In the genomic region with DNA sequence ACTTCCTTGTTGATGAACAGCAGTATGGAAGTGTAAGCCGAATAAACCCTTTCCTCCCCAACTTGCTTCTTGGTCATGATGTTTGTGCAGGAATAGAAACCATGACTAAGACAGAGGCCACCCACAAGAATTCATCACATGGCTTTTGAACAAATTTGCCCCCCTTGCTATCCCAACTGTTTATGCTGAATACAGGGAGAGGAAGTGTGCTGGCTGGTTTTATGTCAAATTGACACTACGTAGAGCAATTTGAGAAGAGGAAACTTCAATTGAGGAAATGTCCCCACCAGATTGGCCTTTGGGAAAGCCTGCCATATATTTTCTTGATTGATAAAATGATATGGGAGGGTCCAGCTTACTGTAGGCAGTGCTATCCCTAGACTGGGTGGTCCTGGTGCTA, we compare ENCODE assay signal across 28 mouse cellular contexts. TPM values are rescaled to one million over a fixed set of nuclear protein-coding genes. Genes with fewer than 3 reads are reported as not detected.
DNase-seq lines count a peak whose midpoint lies in the region; ATAC-seq and TF ChIP-seq lines count a peak whose summit lies in the region.
"Had no signal": no experiment of that assay in that cellular context is flagged by ENCODE, and none has a peak within 500 bp of the region (broad histone marks: within the 10 kb centered on the region; RNA-seq: fewer than 3 reads in every experiment).

No protein-coding gene starts in this region.

- no peaks in the 10 kb centered on the region for H3K9me3 ChIP-seq in liver, postnatal 0 days (ENCODE audit: low read length)
- no peaks in the 10 kb centered on the region for H3K9me3 ChIP-seq in liver, embryonic 12.5 days (replicated peaks)
- H3K9me3 ChIP-seq: forebrain, embryonic 10.5 days; forebrain, embryonic 13.5 days; heart, embryonic 10.5 days; heart, embryonic 13.5 days; hindbrain, embryonic 15.5 days had no signal

- peaks cover 14% of the 10 kb centered on the region for H3K4me1 ChIP-seq in liver, postnatal 0 days (ENCODE audit: insufficient read depth)
- H3K4me1 ChIP-seq in liver, embryonic 12.5 days, result peaks cover 15% of the 10 kb centered on the region
- H3K4me1 ChIP-seq: forebrain, embryonic 10.5 days; forebrain, embryonic 13.5 days; heart, embryonic 10.5 days; heart, embryonic 13.5 days; hindbrain, embryonic 15.5 days had no signal

- H3K9ac ChIP-seq in liver, postnatal 0 days (replicated peaks), result no peak overlapping the region
- H3K9ac ChIP-seq in liver, embryonic 12.5 days, result no peak overlapping the region
- H3K9ac ChIP-seq: forebrain, embryonic 13.5 days; heart, embryonic 13.5 days; hindbrain, embryonic 15.5 days had no signal

- no peak for TF ChIP-seq EP300 in liver, postnatal 0 days (IDR thresholded peaks at IDR 0.05; ENCODE audit: low read depth)

- no peak for TF ChIP-seq CTCF in liver, postnatal 0 days (IDR thresholded peaks at IDR 0.05; ENCODE audit: low read depth)

- no peak overlapping the region for H3K4me3 ChIP-seq in liver, postnatal 0 days (ENCODE audit: low read depth, low read length)
- no peak overlapping the region for H3K4me3 ChIP-seq in liver, embryonic 12.5 days
- H3K4me3 ChIP-seq: forebrain, embryonic 10.5 days; forebrain, embryonic 13.5 days; heart, embryonic 10.5 days; heart, embryonic 13.5 days; hindbrain, embryonic 15.5 days had no signal

- no peaks in the 10 kb centered on the region for H3K27me3 ChIP-seq in liver, postnatal 0 days (ENCODE audit: insufficient read depth, low read length)
- no peaks in the 10 kb centered on the region for H3K27me3 ChIP-seq in liver, embryonic 12.5 days (replicated peaks)
- H3K27me3 ChIP-seq: forebrain, embryonic 13.5 days; heart, embryonic 13.5 days; hindbrain, embryonic 15.5 days had no signal

- no peak overlapping the region for H3K4me2 ChIP-seq in liver, postnatal 0 days (ENCODE audit: low read depth, low read length)
- H3K4me2 ChIP-seq in liver, embryonic 12.5 days, result no peak overlapping the region
- H3K4me2 ChIP-seq: forebrain, embryonic 13.5 days; heart, embryonic 13.5 days; hindbrain, embryonic 15.5 days had no signal

- 0 out of 2 replicates have a peak overlapping the region, but pooled peaks have one; percentile 12 for H3K27ac ChIP-seq in liver, postnatal 0 days (ENCODE audit: low read depth)
- H3K27ac ChIP-seq in liver, embryonic 12.5 days, result no peak overlapping the region
- H3K27ac ChIP-seq: forebrain, embryonic 10.5 days; forebrain, embryonic 13.5 days; heart, embryonic 10.5 days; heart, embryonic 13.5 days; hindbrain, embryonic 15.5 days had no signal

- DNase-seq in heart, adult 11 months, result peak; percentile 44
- no peak for DNase-seq in heart, adult 8-10 months (ENCODE audit: low spot score)
- no peak for DNase-seq in liver, postnatal 0 days
- DNase-seq in layer of hippocampus, postnatal 25 days (ENCODE audit: extremely low spot score in 1 of 2, low spot score in 1 of 2), result no peak
- DNase-seq: adrenal gland, adult 8-10 months; adrenal gland, postnatal 25 days; cerebellum, adult 18-20 months; cerebellum, adult 9-10 months; cerebellum, postnatal 14 days; gastrocnemius, postnatal 10 days; gastrocnemius, postnatal 36 days; heart, adult 18-20 months; heart, postnatal 14 days; heart, postnatal 4 days had no signal

- no peak; the same call in 1 of the 2 replicates for ATAC-seq in liver, postnatal 0 days
- ATAC-seq in liver, embryonic 12.5 days, result no peak
- ATAC-seq in monocyte, adult 5-6 weeks (replicated peaks; ENCODE audit: insufficient number of reproducible peaks, low FRiP score, low TSS enrichment, poor library complexity, severe bottlenecking), result 0 out of 2 replicates have a peak, but pooled peaks have one; percentile 37
- ATAC-seq: activated CD4-positive, CD25-positive, alpha-beta regulatory T cell, adult 4 months; forebrain, embryonic 13.5 days; forebrain, embryonic 16.5 days had no signal

- H3K36me3 ChIP-seq in liver, postnatal 0 days (replicated peaks; ENCODE audit: insufficient read depth, low read length), result peaks cover 64% of the 10 kb centered on the region
- H3K36me3 ChIP-seq in liver, embryonic 12.5 days, result peaks cover 88% of the 10 kb centered on the region

- WGBS in liver, postnatal 0 days (ENCODE audit: insufficient replicate concordance), result 72% methylated on average over 2 of the region's 2 CpGs
- WGBS in liver, embryonic 12.5 days (ENCODE audit: insufficient replicate concordance), result 84% methylated on average over 2 of the region's 2 CpGs

RNA-seq across cellular contexts. Expression of a gene that starts 14.0 kb away (rescaled TPM):
- 1 to 10 TPM; 6.9 to 8.8 (median 7.7) TPM for total RNA-seq in heart, adult 8-10 months (2022)
- polyA plus RNA-seq in liver, postnatal 0 days (2015; fragmentation: Nextera tagmentation; extraction: Ambion mirVana), result 4.3 and 4.9 TPM in 2 replicates
- polyA plus RNA-seq in liver, embryonic 12.5 days (2016; fragmentation: Nextera tagmentation; extraction: Ambion mirVana), result 13.0 and 14.4 TPM in 2 replicates
- total RNA-seq in monocyte, adult 5-6 weeks (2017), result 25.1 to 36.4 TPM (median 35.7 TPM) in 3 replicates
- 10 to 100 TPM; 16.7 to 21.1 TPM for total RNA-seq in layer of hippocampus, postnatal 25 days (2021)

RNA-seq across cellular contexts. Expression of a gene that starts 32.0 kb away (rescaled TPM):
- total RNA-seq in heart, adult 8-10 months (2022), result 1 to 10 TPM; 7.9 to 9.5 (median 9.0) TPM
- polyA plus RNA-seq in liver, postnatal 0 days (2015; fragmentation: Nextera tagmentation; extraction: Ambion mirVana), result 3.9 and 4.2 TPM in 2 replicates
- 1.7 and 1.8 TPM in 2 replicates for polyA plus RNA-seq in liver, embryonic 12.5 days (2016; fragmentation: Nextera tagmentation; extraction: Ambion mirVana)
- 29.5 to 66.9 TPM (median 36.7 TPM) in 3 replicates for total RNA-seq in monocyte, adult 5-6 weeks (2017)
- 1 to 10 TPM; 1.8 to 2.1 TPM for total RNA-seq in layer of hippocampus, postnatal 25 days (2021)

RNA-seq across cellular contexts. Expression of a gene that starts 40.5 kb away (rescaled TPM):
- under 1 TPM in 2 of 4 experiments, not detected in 2; 0.30 to 0.47 TPM for total RNA-seq in heart, adult 8-10 months (2022)
- 0.19 TPM in 1 of 2 replicates, not detected in the other for polyA plus RNA-seq in liver, postnatal 0 days (2015; fragmentation: Nextera tagmentation; extraction: Ambion mirVana)
- 0.18 TPM in 1 of 2 replicates, not detected in the other for polyA plus RNA-seq in liver, embryonic 12.5 days (2016; fragmentation: Nextera tagmentation; extraction: Ambion mirVana)
- total RNA-seq in monocyte, adult 5-6 weeks (2017), result not detected in 3 replicates
- 100 to 1,000 TPM; 567 to 677 TPM for total RNA-seq in layer of hippocampus, postnatal 25 days (2021)
- total RNA-seq: gastrocnemius, adult 18-20 months had no signal

RNA-seq across cellular contexts. Expression of a gene that starts 45.7 kb away (rescaled TPM):
- 10 to 100 TPM in 2 of 4 experiments, 1 to 10 TPM in 2; 8.1 to 13.0 (median 10.0) TPM for total RNA-seq in heart, adult 8-10 months (2022)
- polyA plus RNA-seq in liver, postnatal 0 days (2015; fragmentation: Nextera tagmentation; extraction: Ambion mirVana), result 8.5 and 9.9 TPM in 2 replicates
- polyA plus RNA-seq in liver, embryonic 12.5 days (2016; fragmentation: Nextera tagmentation; extraction: Ambion mirVana), result 39.8 and 40.4 TPM in 2 replicates
- total RNA-seq in monocyte, adult 5-6 weeks (2017), result 34.6 to 46.3 TPM (median 37.2 TPM) in 3 replicates
- 10 to 100 TPM; 27.3 to 34.9 TPM for total RNA-seq in layer of hippocampus, postnatal 25 days (2021)

RNA-seq across cellular contexts. Expression of a gene that starts 54.0 kb away (rescaled TPM):
- not detected for total RNA-seq in heart, adult 8-10 months (2022)
- 0.09 TPM in 1 of 2 replicates, not detected in the other for polyA plus RNA-seq in liver, postnatal 0 days (2015; fragmentation: Nextera tagmentation; extraction: Ambion mirVana)
- 0.11 and 0.26 TPM in 2 replicates for polyA plus RNA-seq in liver, embryonic 12.5 days (2016; fragmentation: Nextera tagmentation; extraction: Ambion mirVana)
- 0.39 TPM in 1 of 3 replicates, not detected in the others for total RNA-seq in monocyte, adult 5-6 weeks (2017)
- total RNA-seq in layer of hippocampus, postnatal 25 days (2021), result not detected
- total RNA-seq: ES-E14; gastrocnemius, adult 18-20 months; gastrocnemius, postnatal 10 days; gastrocnemius, postnatal 36 days; heart, adult 18-20 months; heart, postnatal 4 days had no signal
- polyA plus RNA-seq: embryonic facial prominence, embryonic 11.5 days; embryonic facial prominence, embryonic 14.5 days; forebrain, embryonic 16.5 days; heart, embryonic 10.5 days; hindbrain, embryonic 11.5 days had no signal

Comparison
In these comparisons a context has a peak if more than half of its experiments do, and no peak if none do; other contexts are left out.
1. RNA of a gene that starts 40.5 kb away (total RNA-seq): 567 to 677 TPM in layer of hippocampus, postnatal 25 days; 0.30 to 0.47 TPM in heart, adult 8-10 months and not detected in monocyte, adult 5-6 weeks; every median in the first group is over 100 times any median in the second.